Mouse (Mus musculus) intestine, embryonic 15.5 days (tissue): Measurements from ENCODE around the gene 4930516K23Rik. TPM values are rescaled to one million over a fixed set of nuclear protein-coding genes. Genes with fewer than 3 reads are reported as not detected.

Source experiments
- ATAC-seq: fragments of 200-750 bp; cut with Nextera tagmentation; 2 replicates; pipeline ENCODE4 v1.8.0; 2017; ENCODE audit warnings: moderate TSS enrichment, moderate library complexity
- H3K27ac ChIP-seq: fragments of 300-500 bp; sonication (generic); 2 replicates; pipeline ENCODE4 v1.5.1; 2015; ENCODE audit warnings: mild to moderate bottlenecking, inconsistent platforms
- H3K27me3 ChIP-seq: fragments of 300-500 bp; sonication (generic); replicated peaks from 2 replicates; pipeline ENCODE4 v1.6.1; 2015; ENCODE audit warnings: inconsistent platforms
- H3K36me3 ChIP-seq: fragments of 300-500 bp; sonication (generic); 2 replicates; pipeline ENCODE4 v1.6.1; 2015; ENCODE audit warnings: inconsistent platforms
- H3K4me1 ChIP-seq: fragments of 300-500 bp; sonication (generic); replicated peaks from 2 replicates; pipeline ENCODE4 v1.6.1; 2015; ENCODE audit warnings: inconsistent platforms
- H3K4me2 ChIP-seq: fragments of 300-500 bp; sonication (generic); replicated peaks from 2 replicates; pipeline ENCODE4 v1.6.1; 2015; ENCODE audit warnings: mild to moderate bottlenecking, inconsistent platforms
- H3K4me3 ChIP-seq: fragments of 300-500 bp; sonication (generic); replicated peaks from 2 replicates; pipeline ENCODE4 v1.5.1; 2015; ENCODE audit warnings: inconsistent platforms
- H3K9ac ChIP-seq: fragments of 300-500 bp; sonication (generic); 2 replicates; pipeline ENCODE4 v1.6.1; 2015; ENCODE audit warnings: inconsistent platforms
- H3K9me3 ChIP-seq: fragments of 300-500 bp; sonication (generic); 2 replicates; pipeline ENCODE4 v1.6.1; 2016; ENCODE audit warnings: inconsistent platforms
- WGBS: fragments of 180-500 bp; shearing (Covaris S2); methylation state at CpG from one replicate; pipeline ENCODE4 v1.1.7; 2015; 5-methylcytosine and 5-hydroxymethylcytosine counted together
- polyA plus RNA-seq: library from polyadenylated mRNA; unstranded; fragments of >200 nt; fragmentation: Nextera tagmentation; extraction: Ambion mirVana; gene quantifications from 2 replicates; pipeline ENCODE4 v1.2.1, GENCODE M21; 2015

The 4930516K23Rik gene
- not detected in 2 replicates for polyA plus RNA-seq

DNA sequence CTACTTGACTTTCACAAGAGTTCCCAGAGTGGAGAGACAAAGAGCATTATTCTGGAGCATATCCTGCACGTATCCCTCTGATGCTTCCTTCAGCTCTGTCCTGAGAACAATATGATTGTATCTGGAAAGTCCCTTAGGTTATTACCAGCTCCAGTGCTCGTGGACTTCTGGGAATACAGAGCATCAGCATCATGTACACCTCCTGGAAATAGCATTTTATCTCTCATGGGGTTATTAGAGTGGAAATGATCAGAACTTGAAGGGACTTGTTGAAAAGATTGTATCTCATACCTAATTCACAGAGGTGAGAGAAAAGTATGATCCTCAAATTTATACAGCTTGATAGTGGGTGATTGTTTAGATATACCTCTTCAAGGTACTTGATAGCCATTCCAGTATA is at the start of gene 4930516K23Rik:
TSS of gene 4930516K23Rik (minus strand) at position 101 of the 400 bp plus-strand sequence.
- 44% methylated on average over 2 of the region's 2 CpGs for WGBS
- Histone ChIP-seq H3K4me2 (no peak within 1 kb of the TSS), H3K27me3 (no peaks in the 10 kb centered on the region), H3K9ac (no peak within 1 kb of the TSS), H3K9me3 (no peaks in the 10 kb centered on the region), H3K4me1 (no peaks in the 10 kb centered on the region), H3K4me3 (no peak within 1 kb of the TSS), H3K27ac (no peak within 1 kb of the TSS), H3K36me3 (no peaks in the 10 kb centered on the region)
- no peak for ATAC-seq

DNA sequence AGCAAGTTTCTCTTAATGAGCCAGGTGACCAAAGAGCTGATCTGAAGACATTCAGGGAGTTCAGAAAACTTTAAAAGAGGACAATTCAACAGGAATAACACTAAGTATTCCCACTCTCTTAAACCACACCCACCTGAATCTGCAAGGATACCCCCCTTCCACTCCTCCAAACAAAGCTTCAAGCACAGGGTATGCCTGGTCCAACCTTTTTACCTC is 43.4 kb upstream of the 4930516K23Rik start, which contains the start of gene Olfr646:
TSS of gene Olfr646 (plus strand) at position 117 of the 216 bp plus-strand sequence.
- H3K27ac ChIP-seq: no peak within 1 kb of the TSS
- H3K9me3 ChIP-seq: no peaks in the 10 kb centered on the region
- ATAC-seq: no peak
- H3K27me3 ChIP-seq: no peaks in the 10 kb centered on the region
- no peak within 1 kb of the TSS for H3K4me3 ChIP-seq
- no peak within 1 kb of the TSS for H3K9ac ChIP-seq
- no peak within 1 kb of the TSS for H3K4me2 ChIP-seq
- H3K36me3 ChIP-seq: no peaks in the 10 kb centered on the region
- no peaks in the 10 kb centered on the region for H3K4me1 ChIP-seq

DNA sequence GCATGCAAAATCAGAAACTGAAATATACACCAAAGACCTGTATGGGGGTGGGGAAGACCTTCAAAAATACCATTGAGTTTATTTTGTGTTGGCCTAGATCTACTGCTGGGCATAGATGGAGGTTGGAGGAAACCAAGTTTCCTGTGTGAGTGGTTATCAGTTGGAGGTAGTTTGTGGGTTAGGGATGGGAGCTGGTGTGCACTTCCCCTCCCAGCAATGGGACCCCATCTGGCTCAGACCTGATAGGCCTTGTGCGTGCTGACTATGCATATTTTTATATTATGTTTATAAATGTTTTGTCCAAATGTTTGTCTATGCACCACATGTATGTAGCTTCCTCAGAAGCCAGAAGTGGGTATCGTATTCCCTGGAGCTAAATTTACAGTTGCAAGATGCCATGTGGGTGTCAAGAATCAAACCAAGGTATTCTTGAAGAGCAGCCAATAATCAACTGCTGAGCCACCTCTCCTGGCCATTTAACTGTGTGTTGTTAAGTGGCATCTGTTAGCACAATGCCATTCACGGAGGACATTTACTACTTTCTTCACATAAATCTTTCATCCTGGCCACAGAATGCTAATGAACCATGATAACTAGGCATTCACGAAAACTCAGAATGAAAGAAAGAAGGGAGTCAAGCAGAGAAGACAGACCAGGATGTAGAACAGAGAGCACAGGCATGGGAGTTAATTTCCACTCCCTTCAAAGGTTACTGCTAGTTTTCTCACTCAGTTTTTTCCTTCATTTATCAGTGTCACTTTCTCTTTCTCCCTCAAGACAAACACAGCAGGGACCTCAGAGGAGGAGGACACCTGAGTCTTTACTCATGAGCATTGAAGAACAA is 42.9 kb upstream of the 4930516K23Rik start:
- Histone ChIP-seq H3K9ac (no peak overlapping the region), H3K9me3 (no peaks in the 10 kb centered on the region), H3K4me3 (no peak overlapping the region), H3K4me1 (no peaks in the 10 kb centered on the region), H3K36me3 (no peaks in the 10 kb centered on the region), H3K27ac (no peak overlapping the region), H3K27me3 (no peaks in the 10 kb centered on the region), H3K4me2 (no peak overlapping the region)
- 49% methylated on average over 4 of the region's 4 CpGs for WGBS
- no peak for ATAC-seq

GRCm38 (mm10) chr7:104085365-104085764 is 24.1 kb upstream of the 4930516K23Rik start, which contains the start of gene Olfr645:
Olfr645 (minus strand) TSS chr7:104085465.
- no peak within 1 kb of the TSS for H3K9ac ChIP-seq
- H3K27ac ChIP-seq: no peak within 1 kb of the TSS
- no peak within 1 kb of the TSS for H3K4me2 ChIP-seq
- H3K4me1 ChIP-seq: no peaks in the 10 kb centered on the region
- H3K4me3 ChIP-seq: no peak within 1 kb of the TSS
- no peaks in the 10 kb centered on the region for H3K27me3 ChIP-seq
- no peak for ATAC-seq
- 81% methylated on average over 1 of the region's 1 CpGs for WGBS
- no peaks in the 10 kb centered on the region for H3K36me3 ChIP-seq
- no peaks in the 10 kb centered on the region for H3K9me3 ChIP-seq

GRCm38 (mm10) chr7:104071769-104072168 is 10.5 kb upstream of the 4930516K23Rik start, which contains the start of gene Olfr644:
Olfr644 (minus strand) TSS chr7:104071869.
- H3K27ac ChIP-seq: no peak within 1 kb of the TSS
- H3K4me3 ChIP-seq: no peak within 1 kb of the TSS
- no peak within 1 kb of the TSS for H3K4me2 ChIP-seq
- H3K27me3 ChIP-seq: no peaks in the 10 kb centered on the region
- 66% methylated on average over 2 of the region's 2 CpGs for WGBS
- H3K36me3 ChIP-seq: no peaks in the 10 kb centered on the region
- no peak within 1 kb of the TSS for H3K9ac ChIP-seq
- H3K9me3 ChIP-seq: no peaks in the 10 kb centered on the region
- H3K4me1 ChIP-seq: no peaks in the 10 kb centered on the region
- ATAC-seq: no peak

DNA sequence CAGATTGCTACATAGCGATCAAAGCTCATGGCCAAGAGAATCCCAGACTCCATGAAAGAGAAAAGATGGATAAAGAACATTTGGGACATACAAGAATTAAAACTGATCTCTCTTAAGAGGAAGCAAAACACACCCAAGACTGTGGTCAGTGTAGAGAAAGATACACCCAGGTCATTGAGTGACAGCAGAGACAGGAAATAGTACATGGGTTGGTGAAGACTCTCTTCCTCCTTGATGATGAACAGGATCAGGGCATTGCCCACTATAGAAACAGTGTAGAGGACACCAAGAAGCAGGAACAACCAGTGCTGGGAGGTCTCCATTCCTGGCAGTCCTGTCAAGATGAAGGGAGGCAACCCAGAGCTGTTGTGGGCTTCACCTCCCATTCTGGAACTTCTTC is 2.0 kb downstream of the 4930516K23Rik start:
- Histone ChIP-seq H3K27me3 (no peaks in the 10 kb centered on the region), H3K9me3 (no peaks in the 10 kb centered on the region), H3K4me3 (no peak overlapping the region), H3K4me1 (no peaks in the 10 kb centered on the region), H3K9ac (no peak overlapping the region), H3K4me2 (no peak overlapping the region), H3K27ac (no peak overlapping the region), H3K36me3 (no peaks in the 10 kb centered on the region)
- WGBS: 96% methylated on average over 1 of the region's 1 CpGs
- ATAC-seq: no peak

DNA sequence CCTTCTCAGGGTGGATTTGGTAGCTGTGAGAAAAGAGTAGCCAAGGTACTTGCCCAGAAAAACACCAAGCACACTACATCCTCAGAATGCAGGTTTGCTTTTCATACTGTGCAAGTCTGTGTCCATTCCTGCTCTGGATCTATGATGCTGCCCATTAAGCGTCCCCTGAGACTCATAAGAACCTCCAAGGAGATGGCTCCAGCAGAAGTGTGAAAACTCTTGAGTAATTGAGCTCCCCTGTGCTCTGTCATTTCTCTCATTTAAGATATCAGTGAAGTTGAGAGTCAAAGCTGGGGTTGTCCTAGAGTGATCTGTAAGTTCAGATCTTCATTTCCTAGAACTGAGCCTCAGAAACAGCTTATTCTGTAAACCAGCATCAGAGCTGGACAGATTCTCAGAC is 8.7 kb downstream of the 4930516K23Rik start, which contains the start of gene Olfr642:
TSS of gene Olfr642 (minus strand) at position 101 of the 400 bp plus-strand sequence.
- 71% methylated on average over 1 of the region's 1 CpGs for WGBS
- Histone ChIP-seq H3K27me3 (no peaks in the 10 kb centered on the region), H3K9me3 (no peaks in the 10 kb centered on the region), H3K4me1 (no peaks in the 10 kb centered on the region), H3K27ac (no peak within 1 kb of the TSS), H3K4me3 (no peak within 1 kb of the TSS), H3K9ac (no peak within 1 kb of the TSS), H3K36me3 (no peaks in the 10 kb centered on the region), H3K4me2 (no peak within 1 kb of the TSS)
- no peak for ATAC-seq

DNA sequence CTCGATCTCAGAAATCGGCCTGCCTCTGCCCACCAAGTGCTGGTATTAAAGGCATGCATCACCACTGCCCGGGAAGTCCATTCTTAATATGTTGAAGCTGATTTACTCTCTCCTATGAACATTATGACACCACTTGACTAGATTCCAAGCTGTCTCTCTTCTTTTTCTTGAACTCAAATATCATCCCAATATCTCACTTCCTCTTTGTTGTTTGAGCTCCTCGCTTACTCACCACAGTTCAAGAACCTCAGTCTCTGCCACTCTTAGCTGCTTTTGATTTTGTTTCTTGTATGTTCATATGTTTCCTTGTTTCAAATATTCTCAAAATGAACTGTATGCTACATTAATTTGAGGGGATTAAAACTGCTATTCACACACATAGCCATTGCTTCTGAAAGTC is 10.5 kb downstream of the 4930516K23Rik start:
- H3K4me3 ChIP-seq: no peak overlapping the region
- no peaks in the 10 kb centered on the region for H3K9me3 ChIP-seq
- WGBS: 90% methylated on average over 4 of the region's 4 CpGs
- no peak for ATAC-seq
- no peaks in the 10 kb centered on the region for H3K27me3 ChIP-seq
- no peak overlapping the region for H3K27ac ChIP-seq
- H3K4me1 ChIP-seq: no peaks in the 10 kb centered on the region
- H3K4me2 ChIP-seq: no peak overlapping the region
- H3K36me3 ChIP-seq: no peaks in the 10 kb centered on the region
- no peak overlapping the region for H3K9ac ChIP-seq

- Histone ChIP-seq H3K27ac (no peak within 1 kb of the TSS), H3K9me3 (no peaks in the 10 kb centered on the region), H3K4me3 (no peak within 1 kb of the TSS), H3K36me3 (no peaks in the 10 kb centered on the region), H3K4me1 (no peaks in the 10 kb centered on the region), H3K4me2 (no peak within 1 kb of the TSS), H3K27me3 (no peaks in the 10 kb centered on the region), H3K9ac (no peak within 1 kb of the TSS)
- 74% methylated on average over 1 of the region's 1 CpGs for WGBS
- no peak for ATAC-seq
These were observed 26.1 kb downstream of the 4930516K23Rik start, which contains the start of gene Olfr641 for GRCm38 (mm10) chr7:104035145-104035544. Olfr641 (plus strand) TSS chr7:104035445.

GRCm38 (mm10) chr7:104026978-104027377 is 34.3 kb downstream of the 4930516K23Rik start:
- Histone ChIP-seq H3K9me3 (no peaks in the 10 kb centered on the region), H3K4me1 (no peaks in the 10 kb centered on the region), H3K27me3 (no peaks in the 10 kb centered on the region), H3K36me3 (no peaks in the 10 kb centered on the region), H3K27ac (no peak overlapping the region), H3K4me2 (no peak overlapping the region), H3K9ac (no peak overlapping the region), H3K4me3 (no peak overlapping the region)
- 71% methylated on average over 3 of the region's 3 CpGs for whole genome bisulfite sequencing
- ATAC-seq: no peak

DNA sequence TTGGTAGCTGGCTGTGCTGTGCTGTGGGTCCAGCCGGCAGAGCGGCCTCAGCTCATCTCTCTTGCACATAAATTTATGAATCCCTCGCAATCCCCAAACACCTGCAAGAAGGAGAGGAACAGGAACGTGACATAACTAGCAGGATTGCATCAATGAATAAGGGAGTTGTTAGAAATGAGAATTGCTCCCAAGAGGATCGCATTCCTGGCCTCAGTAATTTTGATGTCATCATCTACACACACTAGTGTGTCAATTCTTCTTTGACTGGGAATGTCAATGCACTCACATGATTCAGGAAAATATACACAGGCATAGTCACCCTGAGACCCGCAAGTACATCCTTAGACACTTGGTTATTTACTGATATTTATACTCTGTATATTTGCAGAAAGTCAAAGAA is 35.8 kb downstream of the 4930516K23Rik start, which contains the start of gene Olfr640:
TSS of gene Olfr640 (minus strand) at position 101 of the 400 bp plus-strand sequence.
- Histone ChIP-seq H3K36me3 (no peaks in the 10 kb centered on the region), H3K4me1 (no peaks in the 10 kb centered on the region), H3K27me3 (no peaks in the 10 kb centered on the region), H3K9ac (no peak within 1 kb of the TSS), H3K4me2 (no peak within 1 kb of the TSS), H3K4me3 (no peak within 1 kb of the TSS), H3K9me3 (no peaks in the 10 kb centered on the region), H3K27ac (no peak within 1 kb of the TSS)
- WGBS: 81% methylated on average over 6 of the region's 6 CpGs
- ATAC-seq: no peak

DNA sequence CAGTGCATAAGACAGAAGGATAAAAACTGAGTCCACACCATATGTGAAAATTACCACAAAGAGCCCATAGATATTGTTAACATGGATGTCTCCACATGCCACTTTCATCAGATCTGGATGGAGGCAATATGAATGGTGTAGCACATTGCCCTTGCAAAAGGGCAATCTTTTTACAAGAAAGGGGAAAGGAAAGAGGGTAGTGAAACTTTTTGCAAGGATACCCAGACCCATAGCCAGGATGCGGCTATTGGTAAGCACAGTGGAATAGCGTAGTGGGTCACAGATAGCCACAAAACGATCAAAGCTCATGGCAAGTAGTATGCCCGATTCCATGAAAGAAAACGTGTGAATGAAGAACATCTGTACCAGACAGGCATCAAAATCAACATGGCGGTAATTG is 39.6 kb downstream of the 4930516K23Rik start:
- no peak overlapping the region for H3K4me3 ChIP-seq
- no peak overlapping the region for H3K4me2 ChIP-seq
- no peaks in the 10 kb centered on the region for H3K4me1 ChIP-seq
- no peak for ATAC-seq
- no peak overlapping the region for H3K9ac ChIP-seq
- H3K27ac ChIP-seq: no peak overlapping the region
- H3K9me3 ChIP-seq: no peaks in the 10 kb centered on the region
- no peaks in the 10 kb centered on the region for H3K36me3 ChIP-seq
- WGBS: 90% methylated on average over 6 of the region's 6 CpGs
- H3K27me3 ChIP-seq: no peaks in the 10 kb centered on the region

DNA sequence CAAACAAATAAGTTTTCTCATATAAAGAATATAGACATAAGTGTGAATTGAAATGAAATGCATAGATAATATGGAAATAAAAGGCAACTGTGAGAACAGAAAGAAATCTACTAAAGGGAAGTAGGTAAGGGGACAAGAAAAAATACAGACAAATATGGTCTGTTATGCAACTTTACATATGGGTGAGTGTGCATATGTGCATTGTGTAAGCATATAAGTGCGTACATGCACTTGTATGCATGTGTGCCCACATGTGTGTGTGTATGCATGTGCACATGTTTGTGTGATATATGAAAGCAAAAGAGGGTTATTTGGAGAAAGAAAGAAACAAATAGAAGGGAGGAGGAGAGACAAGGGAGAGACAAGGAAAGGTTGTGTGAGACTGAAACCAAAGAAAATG is 42.3 kb downstream of the 4930516K23Rik start:
- Histone ChIP-seq H3K4me1 (no peaks in the 10 kb centered on the region), H3K9me3 (no peaks in the 10 kb centered on the region), H3K36me3 (no peaks in the 10 kb centered on the region), H3K27me3 (no peaks in the 10 kb centered on the region), H3K4me3 (no peak overlapping the region), H3K4me2 (no peak overlapping the region), H3K9ac (no peak overlapping the region), H3K27ac (no peak overlapping the region)
- no peak for ATAC-seq
- WGBS: 89% methylated on average over 1 of the region's 1 CpGs
